Mouse (Mus musculus) cerebellum, adult 8-10 months (tissue): ENCODE measurements at regions not wholly inside any gene's neighbourhood (a gene's known extent, or its start where the extent isn't known, plus 50 kb on each side); places are given as distances from the start of the nearest gene placed in this dataset.

Experiments
- DNase-seq: peaks from one replicate; pipeline ENCODE4 v3.0.0; 2022

GRCm38 (mm10) chr10:97397062-97397771 is 82.2 kb upstream of the Dcn start:
- DNase-seq = no peak

GRCm38 (mm10) chr10:97397896-97398295 is 81.5 kb upstream of the Dcn start:
- DNase-seq = no peak

DNA sequence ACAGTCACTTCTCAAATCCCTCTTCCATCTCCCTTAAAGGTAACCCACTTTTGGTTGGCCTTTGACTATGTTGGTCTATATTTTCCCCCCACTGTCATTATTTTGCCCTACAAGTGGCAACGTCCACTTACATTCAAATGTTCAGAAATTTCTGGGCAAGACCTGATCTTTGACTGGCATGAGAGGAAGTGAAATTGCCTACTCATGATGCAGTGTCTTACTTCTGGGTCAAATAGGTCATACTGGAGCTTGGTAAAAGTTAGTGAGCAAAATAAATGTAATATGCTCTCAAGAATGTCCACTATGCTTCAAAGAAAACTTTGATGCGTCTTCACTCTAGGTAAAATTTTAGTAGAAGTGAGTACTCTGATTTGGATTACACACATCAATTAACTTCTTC is 76.9 kb upstream of the Dcn start:
- no peak for DNase-seq

DNA sequence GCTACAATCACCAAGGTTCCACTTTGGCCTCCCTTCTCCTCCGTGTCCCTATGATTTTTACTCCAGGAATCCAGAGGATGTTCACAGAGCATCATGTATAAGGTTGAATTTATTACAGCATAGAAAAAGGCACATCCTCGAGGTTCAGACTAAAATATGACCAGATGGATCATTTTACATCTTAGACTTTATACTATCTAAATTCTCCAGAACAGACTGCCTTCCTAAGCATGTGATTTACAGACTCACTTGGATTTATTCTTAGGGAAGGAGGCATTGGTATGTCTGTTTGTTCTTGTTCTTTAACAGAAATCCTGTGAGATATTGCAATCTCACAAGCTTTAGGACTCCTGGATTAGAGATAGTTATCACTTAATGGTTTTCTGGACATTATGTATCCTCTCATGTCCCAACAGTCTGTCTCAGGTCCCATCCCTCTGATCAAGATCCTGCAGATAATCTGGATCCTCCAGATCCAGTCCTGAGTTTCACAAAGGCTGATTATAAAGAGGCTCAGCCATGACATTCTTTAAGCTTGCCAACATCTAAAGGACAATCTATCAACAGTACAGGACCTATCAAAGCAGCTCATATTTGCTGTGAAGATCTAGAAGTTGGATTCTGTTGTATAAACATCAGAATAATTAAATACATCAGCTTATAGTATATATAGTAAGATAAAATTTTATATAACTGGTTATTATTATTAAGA is 75.2 kb upstream of the Dcn start:
- no peak for DNase-seq

- no peak for DNase-seq
Observed at GRCm38 (mm10) chr10:97409181-97409581, 70.2 kb upstream of the Dcn start.

DNA sequence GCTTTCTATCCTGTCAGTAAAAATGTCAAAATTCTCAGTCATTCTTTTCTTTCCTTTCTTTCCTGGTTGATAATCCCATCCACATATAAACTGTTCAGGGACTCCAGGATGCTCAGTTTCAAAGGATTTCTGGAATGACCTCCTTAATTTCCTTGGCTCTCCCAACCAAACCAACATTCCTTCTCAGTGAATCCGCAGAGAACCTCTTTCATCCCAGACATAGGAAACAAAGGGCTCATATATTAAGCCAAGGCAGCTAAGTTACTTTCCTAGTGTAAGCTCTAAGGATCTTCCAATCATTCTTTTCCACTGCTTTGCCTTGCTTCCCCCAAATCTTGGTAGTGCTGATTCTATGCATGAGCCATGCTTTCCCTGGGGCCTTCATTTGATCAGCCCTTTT is 69.5 kb upstream of the Dcn start:
- no peak for DNase-seq

DNA sequence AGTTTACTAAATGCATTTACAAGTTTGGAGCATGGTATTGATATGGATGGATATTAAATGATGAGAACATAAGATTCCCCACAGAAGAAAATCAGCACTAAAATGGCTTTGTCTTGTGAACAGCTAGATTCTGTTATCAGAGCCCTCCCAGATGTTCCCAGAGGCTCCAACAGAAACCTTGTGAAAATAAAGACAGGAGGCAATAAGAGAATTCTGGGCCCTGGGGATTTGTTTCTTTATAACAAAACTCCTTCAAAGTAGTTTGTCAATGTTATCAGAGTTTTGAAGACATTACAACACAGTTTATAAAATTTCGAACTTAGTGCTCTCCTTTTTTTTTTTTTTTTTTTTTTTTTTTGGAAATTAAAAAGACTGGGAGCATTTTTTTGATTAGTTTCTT is 56.8 kb upstream of the Dcn start:
- DNase-seq = no peak

DNA sequence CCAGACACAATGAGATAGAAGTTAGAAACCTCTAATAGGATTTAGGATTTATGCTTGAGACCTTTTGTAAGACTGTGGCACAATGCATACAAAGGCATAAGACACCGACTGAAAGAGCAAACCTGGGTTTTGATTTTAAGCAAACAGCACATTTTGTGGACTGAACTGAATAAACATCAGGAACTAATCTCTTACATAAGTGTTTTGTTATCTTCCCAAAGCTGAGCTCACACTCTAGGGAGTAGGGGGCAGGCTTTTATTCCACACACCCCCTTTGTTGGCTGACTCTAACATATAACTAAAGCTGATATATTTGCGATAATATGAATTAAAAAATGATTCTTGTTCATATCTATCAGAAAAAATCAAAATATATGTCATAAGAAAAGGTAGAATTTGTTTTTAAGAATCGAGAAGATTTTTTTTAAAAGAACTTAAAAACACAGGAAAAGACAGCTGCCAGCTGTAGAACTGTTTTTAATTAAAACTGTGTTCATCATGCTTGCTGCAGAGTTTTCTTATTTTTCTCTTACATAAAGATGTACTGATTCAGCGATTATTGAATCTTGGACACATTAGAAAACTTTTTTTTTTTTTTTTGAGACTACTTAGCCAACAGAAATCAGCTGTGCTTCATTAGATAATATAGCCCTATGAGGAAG is 56.2 kb upstream of the Dcn start:
- no peak for DNase-seq
